Mouse (Mus musculus) layer of hippocampus, adult 9-11 months (tissue): ENCODE results near the gene Nfe2l2.

Experiments
- DNase-seq: peaks from one replicate; pipeline ENCODE4 v3.0.0; 2022

Gene Nfe2l2

DNA sequence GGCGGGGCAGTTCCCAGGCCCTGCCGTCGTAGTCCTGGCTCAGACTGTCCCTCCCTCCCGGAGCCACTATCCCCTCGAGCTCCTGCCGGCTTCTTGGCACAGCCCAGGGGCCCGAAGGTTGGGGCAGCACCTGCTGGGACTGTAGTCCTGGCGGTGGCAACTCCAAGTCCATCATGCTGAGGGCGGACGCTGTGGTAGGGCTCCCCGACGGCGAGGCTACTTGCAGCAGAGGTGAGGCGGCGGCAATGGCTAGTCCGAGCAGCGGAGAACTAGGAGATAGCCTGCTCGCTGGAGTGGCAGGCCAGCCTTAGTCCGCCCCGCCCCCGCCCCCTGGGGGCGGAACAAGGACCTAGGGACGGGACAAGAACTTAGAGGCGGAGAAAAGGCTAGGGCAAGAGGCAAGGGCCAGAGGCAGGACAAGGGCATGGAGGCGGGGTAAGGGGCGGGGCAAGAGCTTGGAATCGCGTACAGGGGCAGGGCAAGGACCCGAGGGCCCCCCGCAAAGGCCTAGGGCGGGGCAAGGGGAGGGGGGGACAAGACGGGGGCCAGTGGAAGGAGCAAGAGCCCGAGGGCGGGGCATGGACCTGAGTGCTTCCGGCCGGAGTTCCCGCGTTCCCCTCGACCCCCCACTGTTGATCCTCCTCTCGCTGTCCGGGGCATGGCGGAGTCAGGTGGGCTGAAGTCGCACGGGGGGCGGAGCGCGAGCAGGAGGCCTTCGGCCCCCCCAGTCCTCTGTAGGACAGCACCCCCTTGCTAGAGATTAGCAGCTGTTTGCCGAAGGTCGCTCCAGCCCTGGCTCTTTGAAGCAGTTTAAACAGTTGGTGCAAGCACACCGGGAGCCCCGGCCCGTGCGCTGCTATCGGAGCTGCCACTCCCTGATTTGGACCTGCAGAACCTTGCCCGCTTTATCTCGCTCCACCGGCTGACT is at the start of gene Nfe2l2:
TSS of gene Nfe2l2 (minus strand) at position 408 of the 928 bp plus-strand sequence.
- DNase-seq = peak; percentile 95

DNA sequence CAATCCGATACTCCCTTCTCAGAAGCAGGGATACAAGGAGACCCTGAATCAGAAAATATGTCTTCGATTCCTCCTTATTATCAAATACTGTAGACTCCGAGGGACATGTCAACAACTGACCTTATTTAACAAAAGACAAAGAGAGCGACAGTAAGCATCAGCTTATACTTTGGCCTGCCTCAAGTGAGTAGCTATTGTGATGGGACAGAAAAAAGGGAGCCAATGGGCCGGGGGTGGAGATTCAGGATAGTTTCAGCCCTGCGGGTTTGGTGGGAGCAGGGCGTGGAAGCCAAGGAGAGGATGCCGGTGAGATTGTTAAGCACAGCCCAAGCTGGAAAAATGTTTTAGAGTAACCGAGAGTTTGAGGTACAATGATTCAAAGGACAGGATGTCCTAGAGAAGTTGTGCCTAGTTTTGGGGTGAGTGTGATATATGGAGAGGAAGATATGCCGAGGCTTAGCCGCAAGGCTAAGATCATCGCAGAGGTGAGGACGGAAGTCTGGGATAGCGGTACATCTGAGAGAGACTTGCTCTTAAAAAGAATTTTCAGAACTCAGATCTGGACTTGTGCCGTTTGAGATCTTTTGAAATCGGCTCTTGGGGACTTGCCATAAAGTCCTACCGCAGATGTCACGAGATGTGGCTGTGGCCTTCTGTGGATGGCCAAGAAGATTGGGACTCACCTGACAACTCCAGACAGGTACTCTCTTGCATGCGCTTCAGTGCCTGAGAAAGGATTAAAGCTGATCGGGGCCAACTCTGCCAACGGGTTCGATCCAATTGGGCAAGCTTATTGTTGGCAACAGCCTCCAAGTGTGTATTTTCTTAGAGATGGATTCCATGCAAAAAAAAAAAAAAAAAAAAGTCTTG is 48.1 kb upstream of the Nfe2l2 start:
- no peak for DNase-seq

DNA sequence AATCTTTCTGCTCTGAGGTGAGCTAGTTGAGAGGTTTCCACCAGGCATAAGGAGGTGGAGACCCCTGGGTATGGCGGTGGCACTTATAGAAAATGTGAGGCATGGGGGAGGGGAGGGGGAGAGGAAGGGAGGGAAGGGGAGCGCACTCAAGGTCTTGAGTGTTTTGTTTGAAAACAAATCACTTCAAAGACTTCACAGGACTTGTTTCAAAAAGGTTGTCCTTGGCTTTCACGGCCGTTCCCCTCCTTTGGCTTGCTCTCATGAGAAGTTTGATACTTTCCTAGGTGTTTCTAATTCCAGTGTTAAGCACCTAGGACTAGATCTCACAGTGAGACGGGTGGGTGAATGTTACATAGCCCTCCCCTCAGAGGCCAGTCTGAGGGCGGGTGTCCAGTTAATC is 47.5 kb upstream of the Nfe2l2 start:
- DNase-seq = no peak

DNA sequence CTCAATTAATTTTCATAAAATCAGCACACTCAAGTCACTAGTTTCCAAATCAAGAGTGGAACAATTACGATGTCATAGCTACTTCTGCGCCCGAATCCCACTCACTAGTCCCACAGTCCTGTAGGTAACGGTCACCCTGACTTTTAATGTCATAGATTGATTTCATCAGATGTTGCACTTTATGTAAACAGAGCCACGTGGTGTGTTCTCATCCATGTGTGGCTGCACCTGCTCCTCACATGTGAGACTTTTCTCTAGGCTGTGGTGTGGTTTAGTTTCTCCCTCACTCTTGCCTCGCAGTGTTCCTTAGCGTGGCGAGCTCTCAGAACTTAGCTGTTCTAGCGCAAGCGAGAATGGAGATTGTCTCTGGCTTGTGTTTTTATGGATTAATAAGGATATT is 46.4 kb upstream of the Nfe2l2 start:
- DNase-seq = no peak

DNA sequence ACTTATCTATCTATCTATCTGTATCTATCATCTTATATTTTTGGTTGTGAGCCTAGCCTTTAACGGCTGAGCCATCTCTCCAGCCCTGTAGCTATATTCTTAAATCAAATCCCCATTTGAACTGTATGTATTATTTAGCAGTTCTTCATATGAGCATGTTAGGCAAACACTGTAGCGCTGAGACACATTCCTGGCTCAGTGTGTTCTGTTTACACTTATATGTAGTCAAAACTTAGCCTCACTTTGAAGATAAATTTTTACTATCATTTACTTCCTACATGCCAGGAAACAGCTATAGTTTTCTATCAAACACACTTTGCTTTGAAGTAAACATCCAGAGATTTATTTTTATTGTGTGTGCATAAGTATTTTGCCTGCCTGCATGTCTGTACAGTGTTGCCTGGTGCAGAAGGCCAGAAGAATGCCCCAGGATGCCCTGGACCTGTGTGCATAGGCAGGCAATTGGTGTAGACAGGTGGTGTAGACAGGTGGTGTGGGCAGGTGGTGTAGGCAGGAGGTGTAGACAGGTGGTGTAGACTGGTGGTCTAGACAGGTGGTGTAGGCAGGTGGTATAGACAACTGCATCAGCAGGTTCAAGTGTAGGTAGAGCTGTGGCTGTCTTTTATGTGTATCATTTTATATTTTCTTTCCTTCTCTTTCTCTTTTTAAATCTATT is 45.7 kb upstream of the Nfe2l2 start:
- no peak for DNase-seq

DNA sequence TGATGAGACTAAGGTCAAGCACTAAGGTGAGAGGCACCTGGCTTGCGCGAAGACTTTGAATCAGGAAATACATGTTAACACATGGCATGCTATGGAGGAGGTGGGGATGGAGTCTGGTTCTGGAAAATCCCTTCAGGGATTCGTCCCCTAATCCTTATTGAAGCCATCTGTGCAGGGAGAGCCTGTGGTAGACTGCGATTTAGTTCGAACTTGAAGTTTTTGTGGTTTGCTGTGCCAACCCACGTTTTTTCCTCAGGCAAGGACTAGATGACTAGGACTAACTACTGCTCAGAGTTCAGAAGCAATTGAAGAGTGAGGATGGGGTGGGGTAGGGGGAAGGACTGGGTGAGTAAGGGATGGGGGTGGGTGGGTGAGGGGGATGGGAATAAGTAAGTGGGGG is 44.4 kb upstream of the Nfe2l2 start:
- no peak for DNase-seq

DNA sequence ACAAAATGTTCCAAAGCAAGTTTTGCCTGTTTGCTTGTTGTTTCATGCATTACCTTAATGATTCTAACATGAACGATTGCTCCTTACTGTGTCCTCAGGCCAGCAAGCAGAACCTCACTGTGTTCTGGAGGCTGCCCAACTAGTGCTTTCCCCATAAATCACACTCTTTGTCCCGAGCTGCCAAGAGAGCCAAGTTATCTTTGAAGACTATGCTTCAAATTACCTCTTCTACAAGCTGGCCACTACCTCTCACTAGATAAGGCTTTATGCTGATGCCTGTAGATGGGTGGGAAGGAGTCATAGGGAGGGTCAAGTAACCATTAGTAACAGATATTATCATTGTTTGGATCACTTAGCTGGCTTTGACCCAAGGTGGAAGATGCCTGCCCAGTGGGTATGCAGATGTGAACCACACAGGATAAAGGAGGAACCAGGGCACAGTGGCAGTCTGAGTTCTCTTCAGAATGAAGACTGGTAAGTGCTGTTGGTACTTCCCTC is 32.6 kb upstream of the Nfe2l2 start:
- no peak for DNase-seq

DNA sequence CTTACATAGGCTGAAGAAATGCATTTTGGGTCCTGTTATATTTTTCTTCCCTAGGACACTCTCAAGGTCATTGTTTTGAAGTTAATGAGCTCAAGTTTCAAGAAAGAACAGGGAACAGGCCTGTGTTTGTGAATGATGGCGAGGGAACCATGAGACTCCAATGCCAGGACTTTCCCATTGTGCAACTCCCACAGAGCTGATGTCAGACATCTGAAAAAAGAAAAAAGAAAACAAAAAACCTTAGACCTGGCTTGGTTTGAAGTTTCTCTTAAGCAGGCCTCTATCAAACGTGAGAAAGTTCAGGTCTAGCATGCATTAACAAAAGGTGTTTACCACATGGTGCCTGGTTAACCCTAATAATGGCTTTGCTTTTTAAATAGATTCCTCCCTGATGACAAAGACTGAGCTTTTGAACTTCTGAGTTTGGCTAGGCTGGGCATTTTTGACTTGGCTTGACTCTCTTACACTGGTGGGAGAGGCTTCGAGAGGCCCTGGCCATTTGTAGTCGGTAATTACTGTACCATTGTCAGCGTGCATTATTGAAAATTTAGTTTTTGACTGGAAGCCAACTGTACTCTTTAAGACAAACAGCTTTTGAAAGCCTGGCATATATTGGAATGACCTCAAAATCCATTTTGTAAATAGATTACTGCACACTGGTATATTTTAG is 29.9 kb upstream of the Nfe2l2 start:
- DNase-seq = no peak

DNA sequence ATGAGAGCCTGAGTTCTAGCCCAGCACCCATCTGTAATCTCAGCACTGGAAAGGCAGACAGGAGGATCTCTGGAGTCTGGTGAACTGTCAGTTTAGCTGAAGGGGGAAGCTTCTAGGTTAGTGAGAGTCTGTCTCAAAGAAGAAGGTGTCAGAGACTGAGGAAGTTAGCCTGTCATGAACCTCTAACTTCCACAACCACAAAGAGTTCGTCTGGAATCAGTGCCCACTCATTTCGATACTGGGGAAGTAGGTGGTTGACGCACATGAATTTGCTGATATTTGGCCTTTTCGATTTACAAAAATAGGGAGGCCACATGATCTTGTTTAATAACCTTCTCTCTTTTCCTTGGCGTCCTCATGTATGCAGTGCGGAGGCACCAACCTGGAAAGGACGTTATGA is 28.7 kb upstream of the Nfe2l2 start:
- DNase-seq = peak; percentile 49

DNA sequence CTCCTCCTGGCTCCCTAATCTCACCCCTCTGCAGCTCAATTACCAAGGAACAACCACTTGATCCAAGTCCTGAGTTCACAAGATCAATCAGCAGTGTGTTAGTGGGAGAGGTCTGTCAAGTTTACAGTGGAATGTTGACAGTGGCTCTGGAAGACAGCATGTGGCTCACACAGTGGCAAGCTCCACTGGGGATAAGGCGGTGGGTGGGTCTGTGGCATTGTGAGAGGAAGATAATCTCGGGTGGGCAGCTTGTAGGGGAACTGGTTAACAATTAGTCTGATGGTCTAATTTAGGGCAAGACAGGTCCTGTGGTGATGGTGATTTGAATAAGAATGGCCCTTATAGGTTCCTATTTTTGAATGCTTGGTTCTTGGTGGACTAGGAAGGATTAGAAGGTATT is 27.5 kb upstream of the Nfe2l2 start:
- DNase-seq = no peak

DNA sequence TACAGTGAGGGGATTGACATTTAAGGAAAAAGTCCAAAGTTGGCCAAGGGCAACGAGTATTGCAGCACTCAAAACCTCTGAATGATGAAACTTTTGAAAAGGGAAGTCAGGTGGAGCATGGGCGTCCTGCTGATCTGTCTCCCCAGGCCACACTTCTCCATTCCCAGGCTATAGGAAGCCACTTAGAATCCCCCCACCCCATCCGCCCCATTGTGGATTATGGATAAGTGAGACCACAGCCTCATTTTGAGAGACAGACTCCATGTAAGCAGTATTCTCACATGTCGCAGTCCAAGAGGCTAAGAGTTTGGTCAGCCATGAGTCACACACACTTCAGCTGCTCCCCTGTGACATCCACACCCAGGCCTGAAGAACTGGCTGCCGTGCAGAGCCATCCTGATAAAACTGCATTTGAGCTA is 26.8 kb upstream of the Nfe2l2 start:
- DNase-seq = peak; percentile 41

DNA sequence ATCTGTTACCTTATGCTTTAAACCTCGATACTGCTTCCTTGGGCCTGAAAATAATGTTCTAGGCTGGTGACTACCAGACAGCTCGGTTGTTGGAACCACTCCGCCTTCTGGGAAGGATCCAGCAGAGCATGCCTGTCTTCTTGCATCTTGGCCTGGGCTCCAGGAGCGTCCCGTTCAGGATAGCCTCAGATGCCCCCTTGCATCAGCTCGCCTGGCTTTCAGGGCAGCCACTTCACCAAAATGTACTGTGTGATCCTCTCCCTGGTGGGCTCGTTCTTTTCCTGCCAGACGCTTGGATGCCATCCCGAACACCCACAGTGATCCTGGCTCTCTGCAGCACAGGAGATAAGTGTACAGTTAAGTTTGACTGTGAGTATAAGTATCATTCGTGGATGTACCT is 25.6 kb upstream of the Nfe2l2 start:
- DNase-seq = peak; percentile 11

DNA sequence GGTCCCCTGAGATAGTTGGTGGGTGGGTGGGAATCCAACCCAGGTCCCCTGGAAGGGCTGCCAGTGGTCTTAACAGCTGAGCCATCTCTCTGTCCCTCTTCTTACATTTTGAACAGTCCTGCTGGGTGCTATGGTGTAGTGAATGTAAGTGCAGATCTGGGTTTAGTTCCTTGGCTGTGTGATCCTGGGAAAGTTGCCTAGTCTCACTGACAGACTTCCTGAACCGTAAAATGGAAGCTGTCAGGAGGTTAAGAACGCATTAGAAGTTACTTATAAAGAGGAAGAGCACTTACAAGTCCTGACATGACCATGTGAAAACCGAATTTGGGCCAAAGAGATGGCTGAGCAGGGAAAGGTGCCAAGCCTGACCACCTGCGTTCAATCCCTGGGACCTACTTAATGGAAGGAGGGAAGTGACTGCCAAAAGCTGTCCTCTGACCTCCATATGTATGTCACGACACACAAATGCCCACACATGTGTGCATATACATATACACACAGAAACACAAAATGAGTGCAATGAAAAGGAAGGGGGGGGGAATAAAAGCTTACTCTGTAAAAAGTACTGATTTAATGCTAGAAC is 20.5 kb upstream of the Nfe2l2 start:
- no peak for DNase-seq

DNA sequence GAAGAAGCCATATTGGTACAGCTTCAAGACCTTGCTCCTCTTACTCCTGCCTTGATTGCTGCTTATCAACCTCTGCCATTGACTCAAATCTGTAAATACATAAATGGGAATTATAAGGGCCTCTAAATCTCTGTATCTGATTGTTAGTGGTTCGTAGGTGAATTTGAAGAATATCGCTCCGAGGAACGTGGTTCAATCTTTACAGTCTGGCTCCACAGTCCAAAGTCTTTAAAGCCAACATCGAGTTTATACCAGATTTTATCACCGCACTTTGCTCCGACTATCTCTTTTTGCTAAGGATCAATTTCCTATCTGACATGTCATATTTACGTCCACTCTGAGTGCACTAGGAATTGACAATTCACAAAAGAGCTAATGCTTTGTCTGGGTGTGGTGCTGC is 19.0 kb upstream of the Nfe2l2 start:
- DNase-seq = no peak

DNA sequence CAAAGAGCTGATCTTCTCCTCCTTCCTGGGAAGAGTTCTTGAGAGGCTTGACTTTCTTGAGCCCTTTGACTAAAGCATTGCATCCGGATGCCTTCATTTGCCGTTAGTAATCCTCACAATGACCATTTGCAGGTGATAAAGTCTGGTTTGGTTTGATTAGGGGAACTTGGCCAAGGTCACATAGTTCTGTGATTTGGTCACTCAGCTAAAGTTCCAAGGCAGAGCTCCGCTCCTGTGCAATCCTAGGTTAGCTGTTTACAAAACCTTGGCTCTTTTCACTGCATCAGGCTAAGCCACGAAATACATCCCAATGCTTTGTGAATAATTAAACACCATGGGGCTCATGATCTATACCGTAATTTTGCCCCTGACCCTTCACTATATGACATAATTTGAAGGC is 18.5 kb upstream of the Nfe2l2 start:
- no peak for DNase-seq

DNA sequence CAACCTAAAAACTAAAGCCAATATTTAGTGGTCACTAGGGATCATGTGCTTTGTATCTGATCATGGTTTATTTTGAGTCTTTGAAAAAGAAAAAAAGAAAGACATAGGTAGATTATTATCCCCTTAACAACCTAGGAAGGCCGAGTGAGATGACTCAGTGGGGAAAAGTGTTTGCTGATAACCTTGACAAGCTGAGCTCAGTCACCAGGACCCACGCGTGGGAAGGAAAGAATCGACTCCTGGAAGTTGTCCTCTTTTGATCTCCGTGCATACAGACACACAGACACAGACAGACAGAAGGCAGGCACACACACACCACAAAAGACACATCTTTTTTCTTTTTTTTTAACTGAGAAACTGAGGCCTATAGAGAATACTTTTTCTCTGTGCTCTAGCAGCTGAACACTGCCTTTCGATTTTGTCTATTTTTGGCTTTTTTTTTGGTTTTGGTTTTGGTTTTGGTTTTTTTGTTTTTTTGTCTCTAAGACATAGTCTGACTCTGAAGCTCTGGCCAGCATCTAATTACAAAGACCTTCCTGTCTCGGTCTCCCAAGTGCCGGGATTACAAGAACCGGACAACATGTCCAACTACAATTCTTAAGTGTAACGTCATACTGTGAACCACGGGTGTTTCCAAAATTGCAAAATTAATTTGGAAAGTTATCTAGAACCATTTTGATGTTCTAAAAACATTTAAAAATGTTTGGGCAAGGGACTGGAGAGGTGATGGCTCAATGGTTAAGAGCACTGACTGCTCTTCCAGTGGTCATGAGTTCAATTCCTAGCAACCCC is 16.0 kb upstream of the Nfe2l2 start:
- DNase-seq = no peak

DNA sequence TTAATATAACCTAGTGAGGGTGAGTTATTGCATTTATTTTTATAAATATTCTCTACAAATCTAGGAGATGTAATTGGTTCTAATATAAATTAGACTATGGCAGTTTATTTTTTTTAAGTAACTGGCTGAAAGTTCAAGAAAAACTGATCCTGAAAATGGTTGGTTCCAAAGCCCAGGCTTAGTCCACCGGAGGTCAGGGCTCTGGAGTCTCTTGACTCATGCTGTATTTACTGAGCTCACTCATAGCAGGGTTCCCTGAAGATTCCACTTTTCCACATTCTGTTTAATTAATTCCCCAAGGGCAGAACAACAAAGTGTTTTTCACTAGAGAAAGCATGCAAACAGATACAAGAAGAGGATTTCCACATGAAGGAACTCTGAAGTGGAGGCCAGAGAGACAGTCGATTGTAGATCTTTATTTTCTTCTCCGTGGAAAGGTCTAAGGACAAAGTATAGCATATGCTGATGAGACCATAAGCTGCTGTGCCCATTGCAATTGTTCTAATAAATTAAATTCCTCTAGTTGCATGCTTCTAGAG is 15.0 kb upstream of the Nfe2l2 start:
- DNase-seq = no peak

DNA sequence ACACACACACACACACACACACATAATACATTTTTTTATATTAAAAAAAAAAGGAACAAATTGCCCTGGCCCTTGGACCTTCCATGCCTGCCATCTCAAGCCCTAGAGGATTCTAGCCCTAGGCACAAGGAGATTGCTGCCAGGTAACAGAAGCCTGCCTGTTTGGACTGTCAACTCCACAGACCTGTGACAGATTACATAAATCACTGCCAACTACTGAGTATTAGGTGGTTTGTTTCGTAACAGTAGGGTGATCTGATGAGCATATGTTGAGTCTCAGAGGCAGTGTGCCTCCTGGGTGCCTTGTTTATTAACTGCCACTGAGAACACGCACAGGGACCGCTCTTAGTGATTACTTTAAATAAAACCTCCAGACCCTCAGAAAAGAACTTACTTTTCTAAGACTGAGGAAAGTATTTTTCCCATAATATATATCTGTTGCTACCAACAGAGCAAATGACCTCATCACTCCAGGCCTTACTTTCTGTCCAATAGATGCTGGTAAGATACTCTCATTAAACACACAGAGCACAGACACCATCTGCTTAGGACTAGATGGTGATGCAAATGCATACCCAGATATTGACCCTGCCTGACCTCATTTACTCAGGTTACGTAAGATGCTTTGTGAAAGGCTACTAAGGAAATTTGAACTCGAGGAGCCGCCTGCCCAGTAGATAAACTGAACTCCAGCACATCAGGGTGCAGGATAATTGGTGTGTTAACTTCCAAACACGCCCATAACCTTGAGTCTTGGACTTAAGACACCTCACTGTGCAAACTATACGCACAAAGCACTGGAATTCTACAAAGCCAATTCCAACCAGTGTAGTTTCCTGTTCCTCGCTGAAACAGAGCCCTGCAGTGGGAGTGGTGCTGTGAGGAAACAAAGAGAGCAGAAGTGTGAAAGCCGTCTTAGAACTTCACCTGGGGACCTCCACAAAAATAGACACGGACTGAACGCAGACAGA is 11.9 kb upstream of the Nfe2l2 start:
- DNase-seq = no peak

DNA sequence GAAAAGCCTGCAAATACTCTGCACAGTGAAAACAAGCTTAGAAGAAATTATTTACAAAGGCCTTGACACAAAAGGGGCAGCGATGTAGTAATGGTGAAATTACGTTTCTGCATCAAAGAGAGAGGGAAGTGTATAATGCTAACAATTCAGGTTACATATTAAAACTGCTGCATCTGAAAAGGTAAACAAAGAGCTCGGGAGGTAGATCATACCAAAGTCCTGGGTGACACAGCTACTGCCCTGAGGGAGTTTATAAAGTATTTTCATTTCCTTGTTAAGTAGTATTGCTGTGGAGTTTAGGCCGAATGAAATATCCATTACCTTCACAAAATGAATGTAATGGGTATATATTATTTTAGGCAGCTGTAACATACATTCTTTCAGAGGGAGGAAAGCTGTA is 10.3 kb upstream of the Nfe2l2 start:
- DNase-seq = no peak

DNA sequence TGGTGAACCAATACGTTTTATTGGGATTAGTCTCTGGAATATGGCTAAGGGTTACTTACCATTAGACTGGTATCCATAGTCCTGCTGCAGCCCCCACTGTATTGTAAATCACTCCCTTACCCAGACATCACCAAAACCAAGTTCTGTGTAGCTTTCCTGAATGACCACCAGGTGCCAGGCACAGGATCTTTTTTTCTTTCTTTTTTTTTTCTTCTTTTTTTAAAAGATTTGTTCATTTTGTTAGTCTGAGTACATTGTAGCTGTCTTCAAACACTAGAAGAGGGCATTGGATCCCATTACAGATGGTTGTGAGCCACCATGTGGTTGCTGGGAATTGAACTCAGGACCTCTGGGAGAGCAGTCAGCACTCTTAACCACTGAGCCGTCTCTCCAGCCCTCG is 8.6 kb upstream of the Nfe2l2 start:
- no peak for DNase-seq
